Mouse (Mus musculus) thymus, postnatal 4 days (tissue): Measurements from ENCODE around the gene Hnrnpa3.
A peak's percentile ranks its signal among the peaks of the same experiment; 100 is the strongest.
"Not testable (repeated sequence)": the region's sequence is repeated elsewhere in the genome, so short reads cannot be mapped to it uniquely, and the experiment has no call there.

Experiments used
- DNase-seq: peaks from one replicate; pipeline ENCODE4 v3.0.0; 2021

The Hnrnpa3 gene

DNA sequence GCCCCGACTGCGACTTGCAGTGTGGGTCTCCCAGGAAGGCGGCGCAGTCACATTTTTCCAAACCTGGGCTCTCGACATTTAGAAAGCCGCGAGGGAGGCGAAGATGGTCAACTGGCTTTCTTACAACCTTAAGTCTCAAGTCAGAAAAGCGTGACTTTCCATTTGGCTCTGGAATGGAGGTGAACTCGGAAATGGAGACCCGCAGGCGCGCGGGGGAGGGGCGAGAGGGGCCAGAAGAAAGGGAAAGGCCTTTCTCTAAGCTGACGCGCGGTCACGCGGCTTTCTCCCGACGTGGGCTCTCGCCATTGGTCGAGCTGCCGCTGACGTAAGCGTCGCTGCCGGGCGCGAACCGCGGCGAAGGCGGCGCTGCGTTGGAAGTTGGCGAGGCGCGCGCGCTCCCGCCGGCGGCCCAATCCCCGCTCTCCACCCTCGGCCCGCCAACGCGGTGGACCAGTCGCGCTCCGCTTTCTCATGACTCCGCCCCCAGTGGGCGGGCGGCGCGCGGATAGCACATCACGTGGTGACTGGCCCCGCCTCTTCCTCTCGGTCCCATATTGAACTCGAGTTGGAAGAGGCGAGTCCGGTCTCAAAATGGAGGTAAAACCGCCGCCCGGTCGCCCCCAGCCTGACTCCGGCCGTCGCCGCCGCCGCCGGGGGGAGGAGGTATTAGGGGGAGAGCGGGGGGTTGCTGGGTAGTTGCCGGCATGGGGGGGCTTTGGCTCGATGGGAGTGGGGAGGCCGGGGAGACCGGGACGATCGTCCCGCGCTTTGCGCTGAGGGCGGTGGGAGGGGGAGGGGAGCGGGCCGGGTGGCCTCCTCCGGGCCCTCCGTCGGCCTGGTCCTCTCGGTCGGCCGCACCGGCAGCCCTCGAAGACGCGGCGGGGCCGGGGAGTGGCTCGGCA, at the start of gene Hnrnpa3:
Gene Hnrnpa3 (plus strand): TSS at position 535 of the 902 bp plus-strand sequence.
- peak; percentile 99 for DNase-seq

DNA sequence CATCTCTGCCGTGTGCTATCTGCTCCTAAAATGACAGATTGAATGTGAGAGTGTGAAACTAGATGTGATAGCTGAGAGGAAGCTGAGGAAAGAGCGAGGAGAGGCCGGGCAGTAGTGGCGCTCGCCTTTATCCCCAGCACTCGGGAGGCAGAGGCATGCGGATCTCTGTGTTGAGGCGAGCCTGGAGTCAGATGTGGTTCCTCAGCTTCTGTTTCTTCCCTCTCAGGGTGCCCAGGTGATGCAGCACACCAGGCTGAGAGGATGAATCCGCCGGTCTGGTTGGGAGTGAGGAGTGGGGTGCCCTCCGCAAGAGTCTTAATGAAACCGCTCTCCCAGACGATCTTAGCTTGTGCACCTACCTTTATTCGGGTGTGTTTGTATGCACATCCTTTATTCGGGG, 49.1 kb upstream of the Hnrnpa3 start:
- DNase-seq: no peak

DNA sequence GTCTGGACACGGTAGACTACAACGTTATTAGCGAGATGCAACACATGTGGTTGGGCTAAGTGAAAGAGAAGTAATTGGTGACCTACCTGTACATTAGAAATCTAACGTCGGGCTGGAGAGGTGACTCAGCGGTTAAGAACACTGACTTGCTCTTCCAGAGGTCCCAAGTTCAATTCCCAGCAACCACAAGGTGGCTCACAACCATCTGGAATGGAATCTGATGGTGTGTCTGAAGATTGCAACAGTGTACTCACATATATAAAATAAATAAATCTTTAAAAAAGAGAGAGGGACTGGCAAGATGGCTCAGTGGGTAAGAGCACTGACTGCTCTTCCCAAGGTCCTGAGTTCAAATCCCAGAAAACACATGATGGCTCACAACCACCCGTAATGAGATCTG, 48.5 kb upstream of the Hnrnpa3 start:
- DNase-seq: not testable (repeated sequence)

GRCm38 (mm10) chr2:75611041-75611805, 47.8 kb upstream of the Hnrnpa3 start:
- DNase-seq: no peak

GRCm38 (mm10) chr2:75612006-75612405, 47.1 kb upstream of the Hnrnpa3 start:
- no peak for DNase-seq

DNA sequence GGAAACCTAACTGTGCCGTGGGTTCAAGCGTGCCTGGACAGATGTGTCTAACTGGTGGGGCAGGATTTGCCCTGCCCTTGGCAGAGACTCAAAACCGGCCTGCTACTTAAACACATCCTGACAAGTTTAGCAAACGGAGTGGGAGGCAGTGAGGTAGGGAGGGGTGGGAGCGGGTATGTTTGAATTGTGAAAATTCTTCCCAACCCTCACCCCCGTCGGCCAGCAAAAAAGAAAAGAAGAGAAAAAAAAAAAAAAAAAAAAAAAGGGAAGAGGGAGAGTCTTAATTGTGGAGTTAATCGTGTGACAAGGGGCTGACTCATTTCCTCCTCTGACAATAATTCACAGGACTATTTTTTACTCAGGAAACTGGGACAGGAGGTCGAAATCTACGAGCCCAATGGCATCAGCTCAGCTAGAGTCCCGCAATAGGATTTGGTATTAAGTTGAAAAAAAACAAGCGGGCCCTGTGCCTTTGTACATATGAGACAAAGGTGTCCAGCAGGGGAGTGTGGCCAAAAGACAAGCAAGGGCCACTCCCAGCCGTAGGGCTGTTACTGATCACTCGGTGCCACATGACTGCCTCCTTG, 46.0 kb upstream of the Hnrnpa3 start:
- no peak for DNase-seq

DNA sequence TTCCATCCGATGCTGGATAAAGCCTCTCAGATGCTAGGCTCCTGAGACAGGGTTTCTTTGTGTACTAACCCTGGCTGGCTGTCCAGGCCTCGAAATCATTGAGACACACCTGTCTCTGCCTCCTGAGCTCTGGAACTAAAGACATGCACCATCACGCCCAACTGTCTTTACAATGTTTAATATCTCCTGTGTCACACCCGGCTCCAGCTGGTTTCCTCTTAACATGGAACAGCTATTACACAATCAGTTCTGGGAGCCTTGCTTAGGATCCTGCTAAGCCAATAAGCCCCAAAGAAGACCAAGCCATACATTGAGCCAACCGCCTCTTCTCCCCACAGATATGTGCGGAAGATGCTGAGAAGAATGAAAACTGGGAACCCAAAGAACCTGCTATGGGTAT, 44.5 kb upstream of the Hnrnpa3 start:
- DNase-seq: no peak

DNA sequence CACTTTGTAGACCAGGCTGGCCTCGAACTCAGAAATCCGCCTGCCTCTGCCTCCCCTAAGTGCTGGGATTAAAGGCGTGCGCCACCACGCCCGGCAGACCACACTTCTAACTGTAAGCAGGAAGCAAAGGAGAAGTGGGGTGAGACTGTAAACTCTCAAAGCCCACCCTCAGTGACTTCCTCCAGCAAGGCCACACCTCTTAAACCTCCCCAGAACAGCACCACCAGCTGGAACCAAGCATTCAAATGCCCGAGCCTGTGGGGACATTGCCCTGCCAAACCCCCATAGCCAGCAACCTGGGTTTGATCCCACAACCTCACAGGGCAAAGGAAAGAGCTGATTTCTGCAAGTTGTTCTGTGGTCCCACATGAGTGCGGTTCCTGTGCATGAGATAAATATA, 42.1 kb upstream of the Hnrnpa3 start:
- DNase-seq: no peak

DNA sequence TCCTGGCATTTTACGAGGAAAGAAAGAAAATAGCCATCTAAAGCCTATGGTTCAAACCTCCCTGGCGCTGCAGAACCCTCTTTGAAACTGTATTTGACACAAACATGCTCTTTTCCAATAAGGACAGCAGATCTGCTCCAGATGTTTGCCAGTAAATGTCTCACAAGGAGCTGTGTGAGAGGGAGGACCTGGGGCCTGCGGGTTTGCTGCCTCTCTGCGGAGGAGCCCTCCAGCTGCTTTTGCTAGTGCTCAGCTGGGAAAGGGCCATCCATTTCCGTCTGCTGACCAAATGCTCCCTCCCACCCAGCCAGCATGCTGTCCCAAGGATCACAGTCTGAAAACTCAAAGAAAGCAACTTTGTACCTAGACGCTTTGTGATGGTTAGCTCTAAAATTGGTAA, 40.3 kb upstream of the Hnrnpa3 start:
- DNase-seq: no peak

DNA sequence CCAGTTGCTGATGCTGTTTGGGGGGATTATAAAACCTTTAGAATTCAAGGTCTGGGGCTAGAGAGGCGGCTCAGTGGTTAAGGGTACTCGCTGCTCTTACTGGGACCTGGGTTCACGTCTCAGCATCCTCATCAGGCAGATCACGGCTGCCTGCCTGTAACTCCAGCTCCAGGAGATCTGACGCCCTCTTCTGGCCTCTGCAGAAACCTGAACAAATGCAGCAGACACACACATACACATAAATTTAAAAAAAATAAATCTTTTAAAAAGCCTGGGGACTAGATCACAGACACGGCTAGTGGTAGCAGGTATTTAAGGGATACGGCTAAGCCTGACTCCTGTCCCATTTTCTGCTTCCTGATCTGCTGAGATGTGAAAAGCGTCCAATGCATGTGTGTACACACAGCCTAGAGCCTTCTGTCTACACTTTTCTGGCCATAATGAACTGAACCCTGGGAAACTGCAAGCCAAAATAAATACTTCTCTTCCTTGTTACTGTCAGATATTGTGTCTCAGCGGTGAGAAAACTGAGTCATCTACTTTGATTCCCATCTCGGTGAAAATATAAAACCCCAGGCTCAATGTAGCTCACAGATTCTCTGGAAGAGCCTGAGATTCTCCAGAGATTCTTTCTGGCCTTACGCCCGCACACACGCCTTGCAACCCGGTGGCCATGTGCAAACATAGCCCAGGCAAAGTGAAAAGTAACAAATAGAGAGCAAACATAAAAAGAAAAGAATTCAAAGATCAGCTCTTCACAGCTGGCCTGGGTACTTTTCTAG, 37.0 kb upstream of the Hnrnpa3 start:
- no peak for DNase-seq

DNA sequence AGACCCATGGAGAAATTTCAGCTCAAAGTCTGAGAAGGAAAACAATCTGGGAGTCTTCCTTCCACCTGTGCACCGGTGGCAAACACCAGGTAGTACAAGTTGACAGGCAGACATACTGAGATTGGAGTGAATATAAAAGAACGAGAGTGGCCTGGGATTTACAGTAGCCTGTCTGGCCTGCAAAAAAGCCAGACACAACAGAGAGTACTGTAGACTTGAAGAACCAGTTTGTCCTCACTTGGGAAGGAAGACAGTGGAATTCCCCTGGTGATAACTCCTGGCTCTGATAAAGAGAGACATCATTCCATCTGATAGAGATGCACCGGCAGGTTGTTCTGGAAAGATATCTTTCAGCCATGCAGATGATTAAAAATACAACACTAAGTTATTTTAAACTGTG, 34.0 kb upstream of the Hnrnpa3 start:
- no peak for DNase-seq

DNA sequence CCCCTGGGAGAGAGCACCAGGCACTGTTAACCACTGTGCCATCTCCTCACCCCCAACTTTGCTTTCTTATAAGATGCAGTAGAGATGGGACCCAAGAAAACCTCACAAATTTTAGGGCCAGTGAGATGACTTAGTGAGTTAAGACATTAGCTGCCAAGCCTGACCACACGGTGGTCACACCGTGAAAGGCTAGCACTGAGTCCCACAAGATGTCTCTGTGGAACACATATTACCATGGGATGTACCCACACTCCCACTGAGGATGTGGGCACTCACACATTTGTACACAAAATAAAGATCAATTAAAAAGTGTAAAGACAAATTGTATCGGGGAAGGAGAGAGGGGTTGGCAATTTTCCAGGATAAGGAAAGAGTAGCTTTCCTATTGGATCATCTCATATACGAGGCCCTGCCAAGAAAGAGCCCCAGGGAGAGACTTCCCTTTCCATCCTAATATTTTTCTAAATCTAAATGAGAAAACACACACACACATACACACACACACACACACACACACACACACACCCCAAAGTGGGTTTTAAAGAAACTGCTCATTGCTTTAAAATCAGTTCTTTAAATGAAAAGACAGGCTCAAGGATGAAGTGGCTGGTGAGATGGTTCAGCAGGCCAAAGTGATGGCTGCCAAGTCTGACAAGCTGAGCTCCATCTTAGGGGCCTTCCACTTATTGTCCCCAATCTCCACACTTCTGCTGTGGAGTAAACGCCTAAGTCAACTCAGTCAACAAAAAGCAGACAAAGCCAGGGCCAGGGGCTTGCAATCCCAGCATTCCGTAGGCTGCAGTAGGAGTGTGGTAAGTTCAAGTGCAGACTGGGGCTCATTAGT, 32.2 kb upstream of the Hnrnpa3 start:
- DNase-seq: no peak

- DNase-seq: no peak
Observed at GRCm38 (mm10) chr2:75628487-75628886, 30.6 kb upstream of the Hnrnpa3 start.

DNA sequence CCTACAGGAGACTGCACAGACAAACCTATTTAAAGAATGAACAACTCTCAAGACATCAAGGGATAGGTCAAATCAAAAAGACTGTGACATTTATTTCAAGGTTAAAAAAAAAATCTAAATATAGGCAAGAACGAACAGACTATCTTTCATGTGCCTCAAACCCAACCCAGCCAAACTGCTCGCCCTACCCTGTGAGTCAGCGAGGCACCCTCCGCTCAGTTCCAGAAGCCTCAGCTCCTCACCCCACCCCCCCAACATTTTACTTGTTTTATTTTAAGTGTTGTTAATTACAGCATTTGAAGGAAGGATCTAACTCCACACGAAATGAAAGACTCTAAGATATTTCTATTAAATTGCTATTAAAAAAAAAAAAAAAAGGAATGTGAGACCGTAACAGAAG, 27.6 kb upstream of the Hnrnpa3 start:
- no peak for DNase-seq

DNA sequence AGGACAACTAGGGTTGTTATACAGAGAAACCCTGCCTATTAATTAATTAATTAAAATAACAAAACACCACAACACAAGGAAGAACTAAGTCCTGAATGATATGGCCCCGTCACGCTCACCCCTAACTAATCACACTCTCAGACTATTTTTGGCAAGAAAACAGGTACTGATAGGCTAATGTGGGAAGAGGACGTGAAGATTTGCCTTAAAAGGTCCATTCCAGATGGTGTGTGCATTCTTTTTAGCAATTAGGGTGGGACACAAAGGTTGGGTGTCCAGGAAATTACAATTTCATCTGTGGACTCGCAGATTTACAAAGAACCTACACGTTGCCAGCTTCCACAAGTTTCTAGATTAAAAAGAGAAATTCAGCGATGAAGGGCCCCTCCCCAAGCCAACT, 27.0 kb upstream of the Hnrnpa3 start:
- DNase-seq: no peak

DNA sequence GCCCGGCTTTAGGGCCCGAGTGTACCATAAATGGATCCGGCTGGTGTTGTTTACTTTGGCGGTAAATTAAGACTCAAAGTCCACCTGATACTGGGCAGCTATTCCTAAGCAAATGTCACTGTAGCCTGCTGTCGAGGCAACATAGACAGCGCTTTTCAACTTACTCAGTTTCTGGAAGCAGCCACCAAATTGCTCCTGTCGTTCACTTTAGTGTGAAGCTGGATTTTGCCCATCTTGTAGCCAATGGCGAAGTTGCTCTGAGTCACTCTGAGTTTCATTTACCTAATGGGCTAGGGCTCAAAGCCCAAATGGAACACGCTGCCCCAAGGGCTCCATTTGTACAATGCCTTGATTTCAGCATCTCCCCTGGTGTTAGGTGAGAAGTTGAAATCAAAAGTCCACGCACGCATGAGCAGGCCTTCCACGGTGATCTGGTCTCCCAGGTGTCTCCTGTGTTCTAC, 26.3 kb upstream of the Hnrnpa3 start:
- no peak for DNase-seq

DNA sequence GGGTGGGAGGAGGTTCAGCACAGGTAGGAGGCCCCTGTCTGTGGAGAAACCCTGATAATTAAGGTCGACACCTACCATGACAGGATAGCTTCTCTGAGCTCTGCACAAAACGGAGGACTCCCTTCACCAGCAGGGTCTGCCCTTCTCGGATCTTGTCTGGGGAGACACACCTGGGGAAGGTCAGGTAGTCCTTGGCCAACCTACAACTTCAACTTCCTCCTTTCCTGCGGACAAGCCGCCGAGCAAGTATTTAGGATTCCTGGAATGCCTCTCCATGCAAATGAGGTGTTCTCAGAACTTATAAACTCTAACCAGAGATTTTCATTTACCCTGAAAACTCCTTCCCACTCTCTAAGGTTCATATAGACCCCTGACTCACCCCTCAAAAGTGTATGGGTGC, 25.7 kb upstream of the Hnrnpa3 start:
- no peak for DNase-seq

DNA sequence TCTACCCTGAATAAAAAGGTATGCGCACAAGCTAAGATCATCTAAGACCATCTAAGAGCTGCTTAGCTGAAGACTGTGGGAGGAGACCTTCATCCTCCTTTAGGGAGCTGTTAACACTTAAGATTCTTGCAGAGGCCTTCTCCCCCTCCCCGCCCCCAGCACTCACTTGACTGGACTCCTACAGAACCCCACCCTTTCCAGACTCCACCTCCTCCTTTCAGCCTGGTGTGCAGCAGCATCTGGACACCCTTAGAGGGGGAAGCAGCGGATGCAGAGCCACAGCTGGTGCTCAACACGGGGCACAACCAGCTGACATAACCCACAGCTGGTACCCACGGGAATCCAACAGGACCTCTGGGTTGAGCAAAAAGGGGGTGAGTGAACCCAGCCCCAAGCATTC, 25.3 kb upstream of the Hnrnpa3 start:
- peak; percentile 28 for DNase-seq

DNA sequence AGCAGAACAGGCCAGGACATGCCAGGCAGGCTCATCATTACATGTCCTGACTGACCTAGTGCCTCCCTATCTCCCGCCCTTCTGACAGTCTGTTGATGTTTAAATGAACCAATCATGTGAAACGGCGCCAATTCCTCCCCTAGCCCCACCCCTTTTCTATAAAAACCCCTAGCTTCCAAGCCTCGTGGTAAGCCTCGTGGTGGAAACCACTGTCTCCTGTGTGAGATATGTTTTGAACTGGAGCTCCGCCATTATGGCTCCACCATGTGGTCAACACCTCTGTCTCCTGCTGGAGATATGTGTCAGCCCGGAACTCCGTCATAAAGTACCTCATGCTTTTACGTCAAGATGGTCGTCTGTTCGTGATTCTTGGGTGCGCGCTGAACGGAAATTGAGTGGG, 24.6 kb upstream of the Hnrnpa3 start:
- not testable (repeated sequence) for DNase-seq

DNA sequence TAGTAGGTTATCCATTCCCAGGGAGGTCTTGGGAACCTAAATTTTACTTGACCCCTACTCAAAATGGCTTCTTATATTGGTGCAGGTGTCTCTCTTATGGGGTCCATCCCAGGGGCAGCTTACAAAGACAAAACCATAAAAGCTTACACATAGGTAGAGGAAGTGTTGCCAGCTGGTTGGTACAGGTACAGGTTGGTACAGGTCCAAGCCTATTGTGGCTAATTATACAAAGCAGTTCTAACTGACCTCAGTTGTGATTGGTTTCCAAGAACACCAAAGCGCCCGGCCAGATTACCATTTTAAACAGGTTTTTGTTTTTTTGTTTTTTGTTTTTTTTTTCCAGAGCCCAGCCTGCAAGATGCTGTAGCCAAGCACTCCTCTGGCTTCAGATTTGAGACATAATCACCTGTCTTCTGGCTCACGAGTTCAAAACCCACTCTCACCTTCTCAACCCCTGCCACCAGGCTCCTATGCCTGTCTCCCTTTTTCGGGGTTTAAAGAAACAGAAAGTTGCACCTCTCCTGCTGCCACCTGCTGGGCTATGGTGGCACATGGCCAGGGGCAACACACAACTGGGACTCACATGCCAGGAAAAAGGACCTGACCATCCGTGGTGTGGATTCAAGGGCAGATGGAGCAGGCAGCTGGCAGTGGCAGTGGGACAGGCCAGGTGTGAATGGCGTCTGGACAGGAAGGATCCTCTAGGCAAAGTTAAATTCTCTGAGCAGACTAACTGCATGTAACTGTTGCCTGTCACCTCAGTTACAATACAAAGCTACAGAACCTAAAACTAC, 22.6 kb upstream of the Hnrnpa3 start:
- DNase-seq: peak; percentile 84

GRCm38 (mm10) chr2:75637055-75637304, 22.1 kb upstream of the Hnrnpa3 start:
- not testable (repeated sequence) for DNase-seq
